Mouse (Mus musculus) adrenal gland, postnatal 4 days (tissue): ENCODE measurements around the gene Sorcs2. TPM values are rescaled to one million over a fixed set of nuclear protein-coding genes. Genes with fewer than 3 reads are reported as not detected.

Experiments used
- DNase-seq, 2 experiments: peaks; one replicate each; pipeline ENCODE4 v3.0.0; 2021 to 2022; ENCODE audit warnings: low spot score in 2 of 2, mixed read lengths in 2 of 2
- long read RNA-seq, 2 experiments: library from polyadenylated mRNA; stranded (forward); transcript quantifications; one replicate each; pipeline ENCODE4 v2.0.0; 2021
- total RNA-seq, 2 experiments: library from RNA; stranded (reverse); gene quantifications; 2 replicates each; pipeline ENCODE4 v1.2.3; 2021

Sorcs2 gene
- total RNA-seq, result 10 to 100 TPM; 33.0 to 35.5 TPM
- long read RNA-seq, experiment 1, full-length matches to known transcripts, result 2 of 6 reads
- long read RNA-seq, experiment 1, partial matches to known transcripts, result 0 of 6 reads
- long read RNA-seq, experiment 1, other reads (novel, unspliced or antisense), result 4 of 6 reads
- long read RNA-seq, experiment 2, full-length matches to known transcripts, result 3 of 20 reads
- long read RNA-seq, experiment 2, partial matches to known transcripts, result 3 of 20 reads
- long read RNA-seq, experiment 2, other reads (novel, unspliced or antisense), result 14 of 20 reads

- peak; percentile 60 to 63 for DNase-seq
Observed at GRCm38 (mm10) chr5:36397837-36398282, at the start of gene Sorcs2. Gene Sorcs2, minus strand, starts transcription at chr5:36398139.

GRCm38 (mm10) chr5:36446166-36446890 lies 48.4 kb upstream of the Sorcs2 start:
- DNase-seq, result no peak

- no peak for DNase-seq
Observed at GRCm38 (mm10) chr5:36445028-36445427, 47.1 kb upstream of the Sorcs2 start.

GRCm38 (mm10) chr5:36444611-36445010 lies 46.7 kb upstream of the Sorcs2 start:
- DNase-seq, result no peak

GRCm38 (mm10) chr5:36440741-36441140 lies 42.8 kb upstream of the Sorcs2 start:
- no peak for DNase-seq

GRCm38 (mm10) chr5:36436858-36437257 lies 38.9 kb upstream of the Sorcs2 start:
- DNase-seq, result no peak

GRCm38 (mm10) chr5:36434398-36434967 lies 36.5 kb upstream of the Sorcs2 start:
- no peak for DNase-seq

- no peak for DNase-seq
Observed at GRCm38 (mm10) chr5:36431711-36432110, 33.8 kb upstream of the Sorcs2 start.

- no peak for DNase-seq
Observed at GRCm38 (mm10) chr5:36429551-36429950, 31.6 kb upstream of the Sorcs2 start.

- DNase-seq, result no peak
Observed at GRCm38 (mm10) chr5:36427831-36428230, 29.9 kb upstream of the Sorcs2 start.

- no peak for DNase-seq
Observed at GRCm38 (mm10) chr5:36426404-36426803, 28.5 kb upstream of the Sorcs2 start.

- DNase-seq, result no peak
Observed at GRCm38 (mm10) chr5:36424676-36425075, 26.7 kb upstream of the Sorcs2 start.

GRCm38 (mm10) chr5:36422689-36423088 lies 24.8 kb upstream of the Sorcs2 start:
- no peak for DNase-seq

GRCm38 (mm10) chr5:36419861-36420260 lies 21.9 kb upstream of the Sorcs2 start:
- no peak for DNase-seq

GRCm38 (mm10) chr5:36414712-36415331 lies 16.9 kb upstream of the Sorcs2 start:
- no peak for DNase-seq

GRCm38 (mm10) chr5:36398463-36399364 lies 775 bp upstream of the Sorcs2 start:
- DNase-seq, result peak in 1 of 2 experiments; percentile 35

GRCm38 (mm10) chr5:36397384-36397759 lies 567 bp downstream of the Sorcs2 start:
- no peak for DNase-seq

- DNase-seq, result no peak
Observed at GRCm38 (mm10) chr5:36396491-36397383, 1.2 kb downstream of the Sorcs2 start.

GRCm38 (mm10) chr5:36396011-36396410 lies 1.9 kb downstream of the Sorcs2 start:
- peak; percentile 49 to 72 for DNase-seq
